Mouse (Mus musculus): ENCODE measurements at regions not wholly inside any gene's neighbourhood (a gene's known extent, or its start where the extent isn't known, plus 50 kb on each side); places are given as distances from the start of the nearest gene placed in this dataset.
A peak's percentile ranks its signal among the peaks of the same experiment; 100 is the strongest.

DNA sequence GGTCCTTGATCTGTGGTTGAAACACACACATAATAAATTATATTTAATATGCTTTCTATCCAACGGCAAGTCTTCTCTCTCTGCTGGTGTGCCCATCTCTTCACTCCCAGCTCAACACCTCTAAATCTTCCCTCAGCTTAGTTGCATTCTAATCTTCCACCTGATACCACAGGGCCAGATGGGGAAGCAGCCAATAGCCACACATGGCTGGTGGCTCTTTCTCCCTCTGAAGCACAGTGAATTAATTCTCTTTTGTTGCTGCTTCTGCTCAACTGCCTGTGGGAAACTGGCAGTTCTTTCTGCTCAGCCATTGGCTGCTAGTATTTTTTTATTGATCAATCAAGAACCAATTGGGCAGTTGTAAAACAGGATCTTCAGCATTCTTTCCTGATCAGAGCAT lies 750.0 kb downstream of the Serpinb8 start:
- TF ChIP-seq CTCF (IDR thresholded peaks at IDR 0.05), result no peak
- Histone ChIP-seq H3K9me3 (ENCODE audit: low read length) (no peaks in the 10 kb centered on the region), H3K27me3 (ENCODE audit: insufficient read depth, low read length) (no peaks in the 10 kb centered on the region), H3K4me3 (ENCODE audit: low read depth, low read length) (no peak overlapping the region), H3K4me1 (ENCODE audit: insufficient read depth, low read length) (no peaks in the 10 kb centered on the region), H3K27ac (ENCODE audit: low read depth, low read length) (no peak overlapping the region), H3K9ac (replicated peaks; ENCODE audit: low read length, poor library complexity, severe bottlenecking) (no peak overlapping the region), H3K4me2 (ENCODE audit: low read depth, low read length, poor library complexity, severe bottlenecking) (no peak overlapping the region), H3K36me3 (ENCODE audit: insufficient read depth, low read length) (no peaks in the 10 kb centered on the region)
- 85% methylated on average over 1 of the region's 1 CpGs for WGBS
- no peak for ATAC-seq (ENCODE audit: low FRiP score)
- DNase-seq (ENCODE audit: low spot score), result no peak

DNA sequence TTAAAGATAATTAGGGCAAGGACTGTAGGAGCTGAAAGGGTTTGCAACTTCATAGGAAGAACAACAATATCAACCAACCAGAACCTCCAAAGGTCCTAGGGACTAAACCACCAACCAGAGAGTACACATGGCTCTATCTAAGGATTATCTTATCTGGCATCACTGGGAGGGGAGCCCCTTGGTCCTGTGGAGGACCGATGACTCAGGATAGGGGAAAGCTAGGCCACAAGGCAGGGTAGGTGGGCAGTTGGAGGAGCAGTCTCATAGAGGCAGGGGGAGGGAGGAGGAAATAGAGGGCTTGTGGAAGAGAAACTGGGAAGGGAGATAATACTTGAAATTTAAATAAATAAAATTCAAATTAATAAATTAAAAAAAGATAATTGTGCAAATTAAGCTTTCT lies 751.5 kb downstream of the Serpinb8 start:
- DNase-seq (ENCODE audit: low spot score) (no peak), ATAC-seq (ENCODE audit: low FRiP score) (no peak)
- H3K27me3 ChIP-seq (ENCODE audit: insufficient read depth, low read length), result no peaks in the 10 kb centered on the region
- no peaks in the 10 kb centered on the region for H3K4me1 ChIP-seq (ENCODE audit: insufficient read depth, low read length)
- H3K27ac ChIP-seq (ENCODE audit: low read depth, low read length), result no peak overlapping the region
- no peak overlapping the region for H3K4me2 ChIP-seq (ENCODE audit: low read depth, low read length, poor library complexity, severe bottlenecking)
- WGBS, result 78% methylated on average over 1 of the region's 1 CpGs
- no peaks in the 10 kb centered on the region for H3K9me3 ChIP-seq (ENCODE audit: low read length)
- H3K9ac ChIP-seq (replicated peaks; ENCODE audit: low read length, poor library complexity, severe bottlenecking), result no peak overlapping the region
- H3K4me3 ChIP-seq (ENCODE audit: low read depth, low read length), result no peak overlapping the region
- no peaks in the 10 kb centered on the region for H3K36me3 ChIP-seq (ENCODE audit: insufficient read depth, low read length)
- no peak for TF ChIP-seq CTCF (IDR thresholded peaks at IDR 0.05)

DNA sequence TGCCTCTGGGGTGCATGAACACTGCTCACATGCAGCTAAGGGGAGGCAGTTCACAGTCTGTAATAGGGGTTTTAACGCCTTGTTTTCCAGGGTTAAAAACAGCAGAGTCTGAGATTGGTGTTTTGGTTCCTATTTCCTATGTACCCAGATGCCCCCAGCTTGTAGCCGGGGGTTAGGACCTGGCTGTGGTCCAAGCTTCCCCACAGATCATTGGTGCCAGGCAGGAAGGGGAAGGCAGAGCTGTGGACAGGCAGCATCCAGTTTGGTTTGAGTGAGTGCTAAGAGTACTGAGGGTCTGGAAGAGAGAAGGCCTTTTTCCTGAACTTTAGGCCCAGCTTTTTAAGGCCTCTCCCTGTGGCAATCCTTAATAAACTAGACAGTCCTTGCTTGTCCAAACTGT lies 774.0 kb downstream of the Serpinb8 start:
- H3K27ac ChIP-seq (ENCODE audit: low read depth, low read length), result no peak overlapping the region
- no peaks in the 10 kb centered on the region for H3K27me3 ChIP-seq (ENCODE audit: insufficient read depth, low read length)
- 51% methylated on average over 2 of the region's 2 CpGs for WGBS
- no peak for DNase-seq (ENCODE audit: low spot score)
- no peak overlapping the region for H3K4me3 ChIP-seq (ENCODE audit: low read depth, low read length)
- no peak overlapping the region for H3K9ac ChIP-seq (replicated peaks; ENCODE audit: low read length, poor library complexity, severe bottlenecking)
- no peak overlapping the region for H3K4me2 ChIP-seq (ENCODE audit: low read depth, low read length, poor library complexity, severe bottlenecking)
- no peak for TF ChIP-seq CTCF (IDR thresholded peaks at IDR 0.05)
- H3K9me3 ChIP-seq (ENCODE audit: low read length), result no peaks in the 10 kb centered on the region
- H3K36me3 ChIP-seq (ENCODE audit: insufficient read depth, low read length), result no peaks in the 10 kb centered on the region
- no peak for ATAC-seq (ENCODE audit: low FRiP score)
- H3K4me1 ChIP-seq (ENCODE audit: insufficient read depth, low read length), result no peaks in the 10 kb centered on the region

DNA sequence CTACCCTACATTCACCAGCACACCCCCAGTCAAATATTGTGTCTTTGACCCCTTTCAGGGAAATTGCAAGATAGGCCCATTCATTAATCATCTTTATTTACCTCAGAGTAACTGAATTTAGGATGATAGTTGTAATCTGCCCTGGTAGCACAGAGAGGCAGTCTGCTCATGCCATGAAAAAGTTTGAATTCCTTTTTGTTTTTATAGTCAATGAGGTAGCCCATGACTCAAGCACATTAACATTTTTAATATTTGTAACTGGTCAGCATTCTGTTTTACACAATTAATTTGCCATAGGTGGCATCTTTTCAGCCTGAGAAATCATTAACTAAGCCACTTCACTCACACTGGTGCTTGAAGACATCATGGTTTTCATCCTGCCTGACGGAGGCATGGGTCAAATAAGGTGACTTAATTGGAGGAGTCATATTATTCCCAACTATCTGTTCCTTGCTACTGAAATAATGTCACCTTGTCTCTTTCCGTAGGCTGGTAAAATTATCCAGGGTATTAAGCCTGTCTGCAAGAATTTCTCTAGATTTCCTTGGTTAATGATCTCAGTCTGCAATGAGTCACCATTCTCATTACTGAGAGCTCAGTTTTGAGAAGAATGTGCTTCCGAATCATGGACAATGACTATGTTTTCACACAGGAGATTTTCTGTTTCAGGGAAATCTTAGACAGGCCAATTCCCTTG lies 780.2 kb downstream of the Serpinb8 start:
- Histone ChIP-seq H3K9me3 (ENCODE audit: low read length) (no peaks in the 10 kb centered on the region), H3K9ac (replicated peaks; ENCODE audit: low read length, poor library complexity, severe bottlenecking) (no peak overlapping the region), H3K27me3 (ENCODE audit: insufficient read depth, low read length) (no peaks in the 10 kb centered on the region), H3K4me1 (ENCODE audit: insufficient read depth, low read length) (no peaks in the 10 kb centered on the region), H3K4me2 (ENCODE audit: low read depth, low read length, poor library complexity, severe bottlenecking) (no peak overlapping the region), H3K27ac (ENCODE audit: low read depth, low read length) (no peak overlapping the region), H3K4me3 (ENCODE audit: low read depth, low read length) (no peak overlapping the region), H3K36me3 (ENCODE audit: insufficient read depth, low read length) (no peaks in the 10 kb centered on the region)
- 78% methylated on average over 3 of the region's 3 CpGs for WGBS
- DNase-seq (ENCODE audit: low spot score), result no peak
- ATAC-seq (ENCODE audit: low FRiP score), result 0 out of 2 replicates have a peak, but pooled peaks have one; percentile 10
- no peak for TF ChIP-seq CTCF (IDR thresholded peaks at IDR 0.05)

DNA sequence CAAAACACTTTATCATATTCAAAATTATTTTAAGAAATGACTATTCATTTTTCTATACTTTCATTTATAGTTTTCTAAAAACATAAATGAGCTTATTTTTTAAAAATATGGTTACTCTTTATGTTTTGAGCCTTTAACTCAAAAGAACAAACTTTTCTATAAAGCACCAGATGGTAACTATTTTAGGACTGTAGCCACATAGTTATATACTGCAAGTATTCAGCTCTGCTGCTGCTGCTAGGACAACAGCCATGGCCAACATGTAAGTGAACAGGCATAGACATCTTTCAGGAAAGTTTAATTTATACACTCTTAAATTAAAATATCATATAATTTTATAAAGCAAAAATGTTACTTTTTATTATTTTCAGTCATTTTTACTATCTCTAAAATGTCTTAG lies 800.1 kb downstream of the Serpinb8 start:
- ATAC-seq (ENCODE audit: low FRiP score) (no peak), DNase-seq (ENCODE audit: low spot score) (no peak)
- Histone ChIP-seq H3K4me2 (ENCODE audit: low read depth, low read length, poor library complexity, severe bottlenecking) (no peak overlapping the region), H3K36me3 (ENCODE audit: insufficient read depth, low read length) (no peaks in the 10 kb centered on the region), H3K9ac (replicated peaks; ENCODE audit: low read length, poor library complexity, severe bottlenecking) (no peak overlapping the region), H3K27ac (ENCODE audit: low read depth, low read length) (no peak overlapping the region), H3K9me3 (ENCODE audit: low read length) (no peaks in the 10 kb centered on the region), H3K27me3 (ENCODE audit: insufficient read depth, low read length) (no peaks in the 10 kb centered on the region), H3K4me1 (ENCODE audit: insufficient read depth, low read length) (no peaks in the 10 kb centered on the region), H3K4me3 (ENCODE audit: low read depth, low read length) (no peak overlapping the region)
- TF ChIP-seq CTCF (IDR thresholded peaks at IDR 0.05), result no peak

DNA sequence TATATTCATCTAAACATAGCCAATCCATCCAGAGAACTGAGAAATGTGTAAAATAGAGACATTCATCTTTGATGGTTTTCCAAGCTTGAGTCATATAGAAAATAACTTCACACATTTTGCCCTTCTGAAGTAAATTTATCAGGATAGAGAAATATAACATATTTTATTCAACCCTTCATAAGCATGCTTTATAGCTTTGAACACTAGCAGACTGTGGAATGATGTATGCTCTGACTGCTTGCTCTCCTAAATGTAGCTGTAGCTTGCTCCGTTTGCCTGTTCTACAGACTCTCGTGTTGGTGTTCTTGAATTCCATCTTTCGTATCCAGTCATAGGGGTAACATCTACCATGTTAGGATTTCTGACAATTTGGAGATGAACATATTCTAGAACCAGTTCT lies 800.7 kb downstream of the Serpinb8 start:
- no peak overlapping the region for H3K4me2 ChIP-seq (ENCODE audit: low read depth, low read length, poor library complexity, severe bottlenecking)
- WGBS, result 94% methylated on average over 3 of the region's 3 CpGs
- H3K36me3 ChIP-seq (ENCODE audit: insufficient read depth, low read length), result no peaks in the 10 kb centered on the region
- no peaks in the 10 kb centered on the region for H3K27me3 ChIP-seq (ENCODE audit: insufficient read depth, low read length)
- H3K27ac ChIP-seq (ENCODE audit: low read depth, low read length), result no peak overlapping the region
- no peak overlapping the region for H3K9ac ChIP-seq (replicated peaks; ENCODE audit: low read length, poor library complexity, severe bottlenecking)
- no peaks in the 10 kb centered on the region for H3K9me3 ChIP-seq (ENCODE audit: low read length)
- TF ChIP-seq CTCF (IDR thresholded peaks at IDR 0.05), result no peak
- DNase-seq (ENCODE audit: low spot score), result no peak
- no peak for ATAC-seq (ENCODE audit: low FRiP score)
- H3K4me1 ChIP-seq (ENCODE audit: insufficient read depth, low read length), result no peaks in the 10 kb centered on the region
- no peak overlapping the region for H3K4me3 ChIP-seq (ENCODE audit: low read depth, low read length)
